Mouse (Mus musculus): ENCODE data around the gene Usmg5. TPM values are rescaled to one million over a fixed set of nuclear protein-coding genes. Genes with fewer than 3 reads are reported as not detected.

Usmg5 gene
- polyA plus RNA-seq, 1 experiment from 2014 or later: 2,054 TPM

DNA sequence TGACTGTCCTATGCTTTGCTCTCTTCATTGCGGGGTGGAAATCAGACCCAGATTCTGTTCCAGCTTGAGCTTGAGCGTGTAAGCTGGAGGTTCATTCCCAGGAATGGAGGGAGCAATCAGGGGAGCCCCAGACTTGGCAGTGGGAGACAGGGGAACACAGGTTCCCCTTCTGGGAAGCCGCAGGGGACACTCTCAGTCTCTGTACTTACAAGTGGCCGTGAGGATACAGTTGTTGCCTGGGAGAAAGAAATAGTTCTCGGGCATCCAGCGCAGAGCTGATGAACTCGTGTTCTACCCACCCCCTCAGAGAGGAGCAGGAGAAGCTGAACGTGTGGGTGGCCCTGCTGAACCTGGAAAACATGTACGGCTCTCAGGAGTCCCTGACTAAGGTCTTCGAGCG is 38.4 kb upstream of the Usmg5 start:
- no peak overlapping the region for H3K4me2 ChIP-seq
- ATAC-seq (replicated peaks; ENCODE audit: insufficient number of reproducible peaks, low FRiP score, low TSS enrichment): no peak
- WGBS (ENCODE audit: insufficient replicate concordance): 87% methylated on average over 11 of the region's 11 CpGs
- no peak overlapping the region for H3K4me3 ChIP-seq (ENCODE audit: low read depth, low read length)
- H3K27me3 ChIP-seq (ENCODE audit: control insufficient read depth, insufficient read depth, low read length): no peaks in the 10 kb centered on the region
- H3K27ac ChIP-seq (ENCODE audit: low read depth, low read length): no peak overlapping the region
- H3K4me1 ChIP-seq (ENCODE audit: control insufficient read depth, insufficient read depth, low read length): no peaks in the 10 kb centered on the region
- H3K9ac ChIP-seq (ENCODE audit: low read depth, low read length): no peak overlapping the region
- no peaks in the 10 kb centered on the region for H3K9me3 ChIP-seq (replicated peaks; ENCODE audit: control insufficient read depth, low read length)
- peaks cover 41% of the 10 kb centered on the region for H3K36me3 ChIP-seq (ENCODE audit: control insufficient read depth, insufficient read depth, low read length)

DNA sequence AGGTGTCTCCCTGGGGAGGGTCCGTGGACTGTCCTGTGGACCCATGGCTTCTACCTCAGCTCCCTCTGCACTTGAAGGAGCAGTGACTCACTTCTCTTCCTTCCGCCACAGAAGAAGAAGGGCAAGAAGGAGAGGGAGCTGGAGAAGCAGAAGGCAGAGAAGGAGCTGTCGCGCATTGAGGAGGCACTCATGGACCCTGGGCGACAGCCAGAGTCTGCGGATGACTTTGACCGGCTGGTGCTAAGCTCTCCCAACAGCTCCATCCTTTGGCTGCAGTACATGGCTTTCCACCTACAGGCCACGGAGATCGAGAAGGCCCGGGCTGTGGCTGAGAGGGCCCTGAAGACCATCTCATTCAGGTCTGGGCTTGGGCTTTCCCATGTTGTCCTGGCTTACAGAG is 37.7 kb upstream of the Usmg5 start:
- H3K9me3 ChIP-seq (replicated peaks; ENCODE audit: control insufficient read depth, low read length): no peaks in the 10 kb centered on the region
- 96% methylated on average over 10 of the region's 10 CpGs for WGBS (ENCODE audit: insufficient replicate concordance)

DNA sequence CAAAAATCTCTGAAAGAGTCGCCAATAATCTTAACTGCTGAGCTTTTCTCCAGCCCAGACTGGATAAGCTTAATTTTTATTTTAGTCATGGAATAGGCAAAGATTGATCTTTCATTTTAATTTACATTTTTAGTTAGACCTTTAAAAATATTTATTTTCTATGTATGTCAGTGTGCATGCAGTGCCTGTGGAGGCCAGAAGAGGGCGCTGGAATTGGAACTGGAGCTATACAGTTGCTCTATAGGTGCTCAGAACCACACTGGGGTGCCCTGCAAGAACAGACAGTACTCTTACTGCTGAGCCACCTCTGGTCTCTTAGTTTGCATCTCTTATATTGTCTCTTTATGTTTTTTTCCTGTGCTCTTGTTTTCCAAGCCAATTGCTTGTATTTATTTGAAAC is 32.4 kb upstream of the Usmg5 start:
- no peaks in the 10 kb centered on the region for H3K9me3 ChIP-seq (replicated peaks; ENCODE audit: control insufficient read depth, low read length)
- no peak overlapping the region for H3K9ac ChIP-seq (ENCODE audit: low read depth, low read length)
- H3K36me3 ChIP-seq (ENCODE audit: control insufficient read depth, insufficient read depth, low read length): peaks cover 34% of the 10 kb centered on the region
- no peaks in the 10 kb centered on the region for H3K4me1 ChIP-seq (ENCODE audit: control insufficient read depth, insufficient read depth, low read length)
- H3K27me3 ChIP-seq (ENCODE audit: control insufficient read depth, insufficient read depth, low read length): no peaks in the 10 kb centered on the region
- H3K27ac ChIP-seq (ENCODE audit: low read depth, low read length): no peak overlapping the region
- WGBS (ENCODE audit: insufficient replicate concordance): 18% methylated on average over 2 of the region's 2 CpGs
- H3K4me3 ChIP-seq (ENCODE audit: low read depth, low read length): no peak overlapping the region
- no peak for ATAC-seq (replicated peaks; ENCODE audit: insufficient number of reproducible peaks, low FRiP score, low TSS enrichment)
- H3K4me2 ChIP-seq: no peak overlapping the region

More for the DNA sequence above, 37.7 kb upstream of the Usmg5 start:
- no peak for ATAC-seq (replicated peaks; ENCODE audit: insufficient number of reproducible peaks, low FRiP score, low TSS enrichment)
- H3K36me3 ChIP-seq (ENCODE audit: control insufficient read depth, insufficient read depth, low read length): peaks cover 41% of the 10 kb centered on the region
- no peak overlapping the region for H3K4me2 ChIP-seq
- no peak overlapping the region for H3K4me3 ChIP-seq (ENCODE audit: low read depth, low read length)
- no peak overlapping the region for H3K27ac ChIP-seq (ENCODE audit: low read depth, low read length)
- H3K4me1 ChIP-seq (ENCODE audit: control insufficient read depth, insufficient read depth, low read length): no peaks in the 10 kb centered on the region
- no peak overlapping the region for H3K9ac ChIP-seq (ENCODE audit: low read depth, low read length)
- no peaks in the 10 kb centered on the region for H3K27me3 ChIP-seq (ENCODE audit: control insufficient read depth, insufficient read depth, low read length)

DNA sequence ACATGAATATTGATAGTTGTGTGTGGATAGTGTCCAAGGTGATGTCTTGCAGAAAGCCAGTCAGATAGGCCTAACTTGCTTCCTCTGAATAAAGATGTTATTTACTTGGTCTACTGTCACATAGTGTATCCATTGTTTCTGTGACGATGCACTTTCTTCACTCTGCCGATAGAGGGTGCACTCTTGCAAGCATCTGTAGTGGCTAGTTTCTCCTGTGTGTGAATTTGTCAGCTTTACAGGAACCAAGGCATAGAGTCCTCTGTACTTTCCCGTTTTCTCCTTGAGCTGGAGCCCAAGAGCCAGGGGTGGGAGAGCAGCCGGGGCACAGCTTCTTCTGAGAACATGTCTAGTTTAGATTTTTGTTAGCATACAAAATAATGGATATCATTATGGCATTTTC is 30.6 kb upstream of the Usmg5 start:
- Histone ChIP-seq H3K27ac (ENCODE audit: low read depth, low read length) (no peak overlapping the region), H3K9ac (ENCODE audit: low read depth, low read length) (no peak overlapping the region), H3K36me3 (ENCODE audit: control insufficient read depth, insufficient read depth, low read length) (peaks cover 28% of the 10 kb centered on the region), H3K4me3 (ENCODE audit: low read depth, low read length) (no peak overlapping the region), H3K27me3 (ENCODE audit: control insufficient read depth, insufficient read depth, low read length) (no peaks in the 10 kb centered on the region), H3K4me2 (no peak overlapping the region), H3K4me1 (ENCODE audit: control insufficient read depth, insufficient read depth, low read length) (no peaks in the 10 kb centered on the region), H3K9me3 (replicated peaks; ENCODE audit: control insufficient read depth, low read length) (no peaks in the 10 kb centered on the region)
- 46% methylated on average over 4 of the region's 4 CpGs for whole genome bisulfite sequencing (ENCODE audit: insufficient replicate concordance)
- ATAC-seq (replicated peaks; ENCODE audit: insufficient number of reproducible peaks, low FRiP score, low TSS enrichment): no peak

DNA sequence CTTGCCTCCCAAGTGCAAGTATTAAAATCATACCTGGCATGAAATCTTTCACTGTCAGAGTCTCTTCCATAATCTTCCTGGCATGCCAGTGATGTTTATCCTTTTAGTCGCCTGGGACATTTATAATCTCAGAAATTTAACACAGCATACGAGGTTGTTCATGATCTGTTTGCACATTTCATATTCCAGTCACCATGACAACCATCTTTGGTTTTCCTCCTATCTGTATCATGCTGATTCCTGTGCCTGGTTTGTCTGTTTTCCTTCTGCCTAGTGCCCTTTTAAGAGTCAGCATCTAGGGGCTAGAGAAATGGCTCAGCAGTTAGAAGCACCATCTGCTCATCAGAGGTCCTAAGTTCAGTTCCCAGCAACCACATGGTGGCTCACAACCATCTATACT is 28.2 kb upstream of the Usmg5 start:
- no peak for ATAC-seq (replicated peaks; ENCODE audit: insufficient number of reproducible peaks, low FRiP score, low TSS enrichment)
- H3K4me3 ChIP-seq (ENCODE audit: low read depth, low read length): no peak overlapping the region
- no peak overlapping the region for H3K9ac ChIP-seq (ENCODE audit: low read depth, low read length)
- H3K4me1 ChIP-seq (ENCODE audit: control insufficient read depth, insufficient read depth, low read length): no peaks in the 10 kb centered on the region
- H3K4me2 ChIP-seq: no peak overlapping the region
- H3K9me3 ChIP-seq (replicated peaks; ENCODE audit: control insufficient read depth, low read length): no peaks in the 10 kb centered on the region
- H3K36me3 ChIP-seq (ENCODE audit: control insufficient read depth, insufficient read depth, low read length): peaks cover 38% of the 10 kb centered on the region
- WGBS (ENCODE audit: insufficient replicate concordance): 85% methylated on average over 2 of the region's 2 CpGs
- H3K27ac ChIP-seq (ENCODE audit: low read depth, low read length): no peak overlapping the region
- no peaks in the 10 kb centered on the region for H3K27me3 ChIP-seq (ENCODE audit: control insufficient read depth, insufficient read depth, low read length)

DNA sequence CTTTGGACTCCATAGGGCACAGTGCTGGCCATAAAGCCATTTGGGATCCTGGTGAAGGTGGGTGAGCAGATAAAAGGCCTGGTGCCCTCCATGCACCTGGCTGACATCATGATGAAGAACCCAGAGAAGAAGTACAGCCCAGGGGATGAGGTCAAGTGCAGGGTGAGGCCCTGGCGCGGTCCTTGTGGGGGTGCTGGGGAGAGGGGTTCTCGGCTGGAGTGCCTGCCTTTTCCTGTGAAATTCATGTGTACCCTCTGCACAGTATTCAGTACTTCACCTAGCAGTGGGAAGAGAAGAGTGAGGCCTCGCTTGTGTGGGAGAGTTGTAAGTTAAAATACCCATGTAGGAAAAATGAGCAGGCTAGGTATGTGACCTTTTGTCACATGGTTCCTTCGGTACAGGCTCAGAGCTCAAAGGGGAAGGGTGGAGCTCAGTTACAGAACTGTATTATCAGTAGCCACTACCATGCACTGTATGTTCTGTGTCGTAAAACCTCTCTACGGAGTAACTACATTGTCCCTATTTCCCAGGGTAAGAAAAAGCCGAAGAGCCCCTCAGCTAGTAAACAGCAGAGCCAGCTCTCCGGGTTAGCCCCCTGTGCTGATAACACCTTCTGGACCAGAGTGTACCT is 14.3 kb upstream of the Usmg5 start:
- ATAC-seq (replicated peaks; ENCODE audit: insufficient number of reproducible peaks, low FRiP score, low TSS enrichment): no peak
- Histone ChIP-seq H3K27me3 (ENCODE audit: control insufficient read depth, insufficient read depth, low read length) (no peaks in the 10 kb centered on the region), H3K4me1 (ENCODE audit: control insufficient read depth, insufficient read depth, low read length) (no peaks in the 10 kb centered on the region), H3K9ac (ENCODE audit: low read depth, low read length) (no peak overlapping the region), H3K9me3 (replicated peaks; ENCODE audit: control insufficient read depth, low read length) (no peaks in the 10 kb centered on the region), H3K36me3 (ENCODE audit: control insufficient read depth, insufficient read depth, low read length) (peaks cover 55% of the 10 kb centered on the region), H3K4me2 (no peak overlapping the region), H3K27ac (ENCODE audit: low read depth, low read length) (no peak overlapping the region), H3K4me3 (ENCODE audit: low read depth, low read length) (no peak overlapping the region)
- WGBS (ENCODE audit: insufficient replicate concordance): 85% methylated on average over 9 of the region's 9 CpGs

DNA sequence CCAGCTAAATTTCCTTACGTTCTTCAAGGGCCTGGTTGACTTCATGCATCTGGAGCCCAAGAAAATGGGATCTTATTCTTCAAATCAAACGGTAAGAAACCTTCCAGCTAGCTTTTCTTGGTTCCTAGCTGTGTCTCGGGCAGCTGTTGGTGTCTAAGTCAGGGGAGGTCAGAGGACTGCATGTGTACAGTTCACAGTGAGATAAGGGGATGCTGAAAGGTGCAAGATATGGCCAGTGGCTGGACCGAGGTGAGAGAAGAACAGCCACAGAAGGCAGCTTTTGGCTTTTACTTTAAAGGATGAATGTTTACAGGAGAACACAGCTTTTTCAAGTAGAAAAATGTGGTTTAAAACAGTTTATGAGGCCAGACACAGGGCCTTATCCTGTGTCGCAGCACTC is 10.6 kb upstream of the Usmg5 start:
- Histone ChIP-seq H3K9me3 (replicated peaks; ENCODE audit: control insufficient read depth, low read length) (no peaks in the 10 kb centered on the region), H3K4me2 (no peak overlapping the region)
- WGBS (ENCODE audit: insufficient replicate concordance): 70% methylated on average over 5 of the region's 5 CpGs

DNA sequence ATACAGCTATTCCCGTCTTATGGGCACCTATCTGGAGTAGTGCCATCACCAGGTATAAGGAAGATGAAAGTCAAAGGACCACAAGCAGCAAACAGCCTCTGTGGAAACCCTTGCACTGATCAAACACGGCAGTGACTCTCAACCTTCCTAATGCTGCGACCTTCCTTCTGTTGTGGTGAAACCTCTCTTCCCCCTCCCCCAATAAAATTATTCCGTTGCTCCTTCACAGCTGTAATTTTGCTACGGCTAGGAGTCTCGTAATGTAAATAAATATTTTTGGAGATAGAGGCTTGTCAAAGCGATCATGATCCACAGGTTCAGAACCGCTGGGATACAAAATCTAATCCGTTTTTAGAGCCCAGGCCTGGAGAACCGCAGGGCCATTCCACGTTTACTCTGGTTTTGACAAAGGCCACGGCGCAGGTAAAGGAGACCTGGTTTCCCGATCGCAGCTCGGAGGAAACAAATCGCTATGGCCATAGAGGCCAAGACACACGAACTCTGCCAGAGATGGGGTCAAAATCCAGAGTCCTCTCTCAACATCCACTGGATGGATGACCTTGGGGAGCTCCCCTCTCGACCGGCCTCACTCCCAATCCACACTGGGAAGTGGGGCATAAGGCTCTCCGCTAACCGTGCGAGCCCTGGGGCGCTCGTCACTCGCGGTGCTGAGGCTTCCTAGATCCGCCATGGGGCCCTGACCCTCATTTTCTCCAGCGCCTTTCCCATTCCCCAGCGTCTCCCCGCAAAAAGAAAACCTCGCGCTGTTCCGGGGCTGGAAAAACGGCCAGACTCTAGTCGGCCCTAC is 525 bp downstream of the Usmg5 start:
- Histone ChIP-seq H3K4me3 (ENCODE audit: low read depth, low read length) (peak overlapping the region; percentile 96), H3K4me2 (peak overlapping the region; percentile 94), H3K27me3 (ENCODE audit: control insufficient read depth, insufficient read depth, low read length) (no peaks in the 10 kb centered on the region), H3K9ac (ENCODE audit: low read depth, low read length) (peak overlapping the region; percentile 99), H3K27ac (ENCODE audit: low read depth, low read length) (peak overlapping the region; percentile 89), H3K4me1 (ENCODE audit: control insufficient read depth, insufficient read depth, low read length) (peaks cover 20% of the 10 kb centered on the region), H3K36me3 (ENCODE audit: control insufficient read depth, insufficient read depth, low read length) (peaks cover 4% of the 10 kb centered on the region), H3K9me3 (replicated peaks; ENCODE audit: control insufficient read depth, low read length) (no peaks in the 10 kb centered on the region)
- WGBS (ENCODE audit: insufficient replicate concordance): 2% methylated on average over 36 of the region's 36 CpGs
- ATAC-seq (replicated peaks; ENCODE audit: insufficient number of reproducible peaks, low FRiP score, low TSS enrichment): peak; percentile 58

More for the DNA sequence above, 10.6 kb upstream of the Usmg5 start:
- Histone ChIP-seq H3K9ac (ENCODE audit: low read depth, low read length) (no peak overlapping the region), H3K4me1 (ENCODE audit: control insufficient read depth, insufficient read depth, low read length) (no peaks in the 10 kb centered on the region), H3K27ac (ENCODE audit: low read depth, low read length) (no peak overlapping the region), H3K27me3 (ENCODE audit: control insufficient read depth, insufficient read depth, low read length) (no peaks in the 10 kb centered on the region), H3K4me3 (ENCODE audit: low read depth, low read length) (no peak overlapping the region), H3K36me3 (ENCODE audit: control insufficient read depth, insufficient read depth, low read length) (peaks cover 40% of the 10 kb centered on the region)
- no peak for ATAC-seq (replicated peaks; ENCODE audit: insufficient number of reproducible peaks, low FRiP score, low TSS enrichment)

DNA sequence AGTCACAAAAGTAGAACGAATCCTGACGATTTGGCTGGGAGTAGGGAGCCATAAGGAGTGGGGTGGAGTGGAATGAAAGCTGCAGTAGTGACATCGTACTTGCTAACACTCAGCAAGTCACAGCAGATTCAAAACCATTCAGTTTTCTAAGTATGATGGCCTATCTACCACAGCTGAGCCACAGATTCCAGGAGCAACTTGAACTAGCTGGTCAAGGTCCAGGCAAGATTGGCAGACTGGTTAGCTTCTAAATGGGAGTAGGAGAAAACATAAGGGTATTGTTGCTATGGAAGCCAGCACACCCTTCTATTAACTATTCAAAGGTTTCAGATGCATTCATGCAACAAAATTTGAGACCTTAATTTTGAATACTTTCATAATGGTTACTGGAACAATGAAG is 2.2 kb downstream of the Usmg5 start:
- Histone ChIP-seq H3K9ac (ENCODE audit: low read depth, low read length) (no peak overlapping the region), H3K4me2 (peak overlapping the region; percentile 94), H3K9me3 (replicated peaks; ENCODE audit: control insufficient read depth, low read length) (no peaks in the 10 kb centered on the region), H3K4me3 (ENCODE audit: low read depth, low read length) (no peak overlapping the region), H3K36me3 (ENCODE audit: control insufficient read depth, insufficient read depth, low read length) (peaks cover 15% of the 10 kb centered on the region), H3K4me1 (ENCODE audit: control insufficient read depth, insufficient read depth, low read length) (peaks cover 20% of the 10 kb centered on the region), H3K27me3 (ENCODE audit: control insufficient read depth, insufficient read depth, low read length) (no peaks in the 10 kb centered on the region), H3K27ac (ENCODE audit: low read depth, low read length) (no peak overlapping the region)
- 75% methylated on average over 3 of the region's 3 CpGs for WGBS (ENCODE audit: insufficient replicate concordance)
- ATAC-seq (replicated peaks; ENCODE audit: insufficient number of reproducible peaks, low FRiP score, low TSS enrichment): no peak

Measured in heart, embryonic 11.5 days (tissue).